Mouse (Mus musculus): ENCODE data around the gene Gpr183.

DNA sequence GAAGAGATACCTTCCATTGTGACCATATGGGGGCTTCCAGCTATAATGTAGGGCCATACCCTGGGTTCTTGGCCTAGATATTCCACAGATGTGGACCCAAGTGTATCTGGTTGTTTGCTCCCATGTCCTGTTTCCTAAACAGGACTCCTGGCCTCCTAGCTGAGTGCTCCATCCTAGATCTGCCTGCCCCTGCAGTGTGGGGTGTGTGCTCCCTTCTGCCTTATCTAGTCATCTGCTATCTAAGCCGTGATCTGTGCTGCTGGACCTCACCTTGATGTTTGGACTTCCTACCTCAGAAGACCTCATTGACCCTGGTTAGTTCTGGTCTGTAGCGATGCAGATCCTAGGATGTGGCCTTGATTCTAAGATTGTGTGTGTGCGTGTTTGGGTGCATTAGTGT is 24.9 kb upstream of the Gpr183 start:
- TF ChIP-seq CTCF (IDR thresholded peaks at IDR 0.05; ENCODE audit: borderline replicate concordance, extremely low read depth, insufficient read depth, insufficient read length) (no peak), POLR2A (IDR thresholded peaks at IDR 0.05; ENCODE audit: borderline replicate concordance, extremely low read depth, insufficient read depth, insufficient read length, poor library complexity, severe bottlenecking) (no peak)

Data from brain, embryonic 14.5 days (tissue).